Mouse (Mus musculus) left cerebral cortex, postnatal 10 days (tissue): ENCODE results near the gene Pla2g4a. TPM values are rescaled to one million over a fixed set of nuclear protein-coding genes. Genes with fewer than 3 reads are reported as not detected.

Experiments used
- total RNA-seq, 2 experiments: library from RNA; stranded (reverse); gene quantifications; 2 replicates each; pipeline ENCODE4 v1.2.3; 2021

Pla2g4a gene
- total RNA-seq, 2 experiments from 2014 or later = 1.6 to 2.1 TPM

Other genes starting within 250 kb of the Pla2g4a start
- gene Ptgs2, start 138.7 kb upstream of the Pla2g4a start, total RNA-seq = 1 to 10 TPM; 2.4 to 2.6 TPM